Mouse (Mus musculus) lung, postnatal 4 days (tissue): ENCODE results near the gene Vipas39.
"Not testable (repeated sequence)": the region's sequence is repeated elsewhere in the genome, so short reads cannot be mapped to it uniquely, and the experiment has no call there.

Experiments used
- DNase-seq, 2 experiments: peaks; one replicate each; pipeline ENCODE4 v3.0.0; 2021

Vipas39 gene

DNA sequence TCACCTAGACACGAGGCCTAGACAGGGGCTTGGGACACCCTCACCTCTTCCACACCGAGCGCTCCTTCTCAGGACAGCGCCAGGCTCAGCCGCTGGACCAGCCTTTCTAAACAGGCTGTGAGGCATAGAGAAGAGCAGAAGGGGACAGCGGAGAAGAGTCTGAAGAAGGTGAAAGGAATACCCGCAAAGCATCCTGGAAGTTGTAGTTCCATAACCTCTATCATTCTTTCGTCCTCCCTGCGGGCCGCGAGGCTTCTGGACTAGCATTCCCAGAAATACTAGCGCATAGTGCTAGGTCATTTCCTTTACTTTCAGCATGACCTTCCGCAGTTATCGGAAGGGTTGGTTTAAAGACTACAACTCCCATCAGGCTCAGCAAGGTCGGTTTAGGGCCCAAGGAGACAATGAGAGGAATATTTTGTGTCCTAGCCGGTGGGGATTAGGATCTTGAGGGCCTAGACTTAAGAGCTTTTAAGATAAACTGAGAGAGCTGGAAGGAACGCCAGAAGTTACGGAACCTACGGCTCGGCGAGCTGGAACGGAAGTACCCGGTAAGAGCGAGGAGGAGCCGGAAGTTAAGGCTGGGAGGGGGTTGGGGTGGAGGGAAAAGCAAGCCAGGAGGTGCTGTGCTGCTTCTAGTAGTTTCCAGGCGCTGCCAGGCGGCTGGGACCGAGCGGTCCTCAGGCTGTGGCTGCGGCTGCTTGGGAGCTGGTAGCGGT, at the start of gene Vipas39, which contains the start of gene Ahsa1:
Gene Vipas39 (minus strand): TSS at position 149 of the 719 bp plus-strand sequence.
Gene Ahsa1 (plus strand): TSS at position 372 of the 719 bp plus-strand sequence.
- DNase-seq: peak; percentile 88 to 92

DNA sequence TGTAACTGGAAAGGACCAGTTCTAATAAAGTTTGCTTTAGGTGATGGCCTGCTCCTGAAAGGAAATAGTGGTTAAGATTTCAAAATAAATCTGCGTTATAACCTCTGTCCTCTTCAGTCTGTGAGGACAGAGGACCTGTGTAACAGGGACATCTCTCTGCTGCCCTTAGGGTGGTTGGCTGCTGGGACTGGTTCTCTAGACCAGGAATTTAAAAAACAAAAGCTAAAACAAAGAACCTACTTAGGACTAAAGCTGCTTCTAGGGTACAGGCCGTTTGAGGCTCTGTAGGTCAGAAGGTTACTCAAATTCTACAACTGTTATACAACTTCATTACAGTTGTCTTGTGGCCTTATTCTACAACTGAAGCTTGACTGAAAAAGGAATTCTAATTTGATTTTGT, 47.0 kb upstream of the Vipas39 start:
- DNase-seq: no peak

DNA sequence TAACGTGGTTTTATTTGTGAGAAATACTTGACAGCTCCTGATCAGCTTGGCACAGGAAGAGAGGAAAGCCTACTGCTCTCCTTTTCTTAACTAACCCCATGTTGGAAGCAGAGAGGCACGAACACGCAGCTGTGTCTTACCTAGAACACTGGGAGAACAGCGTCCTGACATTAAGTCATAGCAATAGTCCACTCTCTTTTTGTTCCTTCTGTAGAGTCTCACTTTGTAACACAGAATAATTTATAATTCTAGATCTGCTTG, 40.5 kb upstream of the Vipas39 start:
- DNase-seq: not testable (repeated sequence)

DNA sequence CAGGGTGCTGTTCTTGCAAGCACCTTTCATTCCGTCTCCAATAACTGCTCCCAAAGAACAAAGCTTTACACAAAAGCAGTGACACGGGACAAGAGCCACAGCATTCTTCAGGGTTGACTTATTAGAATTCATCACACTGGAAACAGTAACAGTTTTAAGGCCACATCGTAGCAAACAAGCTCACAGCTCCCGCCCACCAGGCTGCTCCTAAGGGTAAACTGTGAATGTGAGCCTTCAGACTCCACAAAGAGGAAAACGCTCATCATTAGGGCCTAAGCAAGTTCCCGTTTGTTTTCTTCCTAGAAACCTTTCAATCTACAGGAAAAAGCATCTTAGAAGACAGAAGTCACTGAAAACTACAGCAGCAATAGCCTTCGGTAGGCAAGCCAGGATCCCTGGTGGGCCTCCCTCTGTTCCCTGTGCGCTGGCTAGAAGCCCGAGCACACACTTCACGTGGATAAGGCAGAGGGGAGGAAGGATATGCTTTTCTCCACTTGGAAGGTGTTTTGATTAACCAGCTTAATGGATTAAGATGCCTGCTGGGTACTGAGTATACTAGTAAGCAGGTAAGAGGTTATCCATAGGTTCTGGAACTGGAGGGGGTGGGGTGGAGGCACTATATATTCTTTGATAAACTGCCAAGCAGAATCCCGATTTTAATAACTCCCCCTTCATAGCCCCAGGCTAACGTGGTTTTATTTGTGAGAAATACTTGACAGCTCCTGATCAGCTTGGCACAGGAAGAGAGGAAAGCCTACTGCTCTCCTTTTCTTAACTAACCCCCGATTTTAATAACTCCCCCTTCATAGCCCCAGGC, 39.9 kb upstream of the Vipas39 start:
- DNase-seq: no peak

DNA sequence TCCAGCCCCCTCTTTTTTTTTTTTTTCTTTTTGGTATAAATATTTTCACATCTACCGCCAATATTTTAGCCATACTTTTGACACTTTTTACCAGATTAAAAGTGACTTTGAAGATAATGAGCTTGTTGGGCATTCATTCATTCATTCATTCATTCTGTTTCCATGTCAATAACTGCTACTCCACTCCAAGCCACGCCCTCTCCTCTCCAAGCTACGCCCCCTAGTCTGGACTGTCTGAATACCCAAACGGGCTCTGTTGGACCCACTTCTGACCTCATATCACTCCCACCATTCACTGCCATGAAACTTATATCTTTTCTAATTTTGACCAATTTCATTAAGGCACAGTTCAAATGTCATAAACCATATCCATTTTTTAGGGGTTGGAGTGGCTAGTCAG, 35.1 kb upstream of the Vipas39 start:
- no peak for DNase-seq

DNA sequence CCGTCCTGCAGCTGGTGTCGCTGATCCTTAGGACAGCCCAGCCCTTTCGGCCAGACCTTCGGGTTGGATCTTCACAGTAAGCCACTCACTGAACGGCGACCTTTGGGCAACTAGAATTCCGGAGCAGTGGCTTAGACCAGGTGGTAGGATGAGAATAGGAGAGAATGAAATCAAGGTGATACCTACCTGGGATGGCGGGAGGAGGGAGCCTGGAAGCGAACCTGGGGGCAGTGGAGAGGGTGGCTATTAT, 34.3 kb upstream of the Vipas39 start:
- DNase-seq: no peak

DNA sequence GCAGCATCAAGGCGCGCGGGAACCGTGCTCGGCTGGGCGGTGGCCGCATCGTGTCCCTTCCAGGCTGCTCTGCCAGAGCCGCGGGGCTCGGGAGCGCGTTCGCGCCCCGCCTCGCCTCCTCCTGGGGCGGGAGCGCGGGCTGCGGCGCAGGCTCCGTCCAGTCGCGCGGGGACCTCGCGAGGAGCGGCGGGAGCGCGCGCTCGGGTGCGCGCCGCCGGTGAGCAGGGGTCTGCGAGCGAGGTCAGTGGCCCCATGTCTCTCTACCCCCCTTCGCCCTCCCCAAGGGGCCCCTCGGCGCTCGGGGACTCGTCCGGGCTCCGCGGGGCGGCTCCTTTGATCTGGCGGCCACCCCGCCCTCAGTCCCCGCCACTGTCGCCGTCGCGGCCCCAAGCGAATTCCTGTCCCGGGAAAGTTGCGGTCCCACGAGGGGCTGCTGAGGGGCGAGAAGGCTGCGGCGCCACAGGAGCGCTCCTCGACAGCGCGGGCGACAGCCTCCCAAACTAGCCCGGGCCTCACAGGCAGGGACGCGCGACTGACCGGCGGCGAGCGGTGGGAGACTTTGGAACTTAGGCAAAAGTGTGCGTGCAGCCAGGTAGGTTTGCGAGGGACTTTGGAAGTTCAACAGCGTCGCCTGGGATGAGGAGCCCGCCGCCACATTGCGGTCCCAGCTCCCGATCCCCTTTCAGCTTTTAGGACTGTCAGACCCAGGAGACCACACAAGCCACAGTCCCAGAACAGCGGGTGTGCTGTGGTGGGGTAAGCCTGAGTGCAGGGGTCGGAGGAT, 33.8 kb upstream of the Vipas39 start, which contains the start of gene Ism2:
Gene Ism2 (minus strand): TSS at position 49 of the 784 bp plus-strand sequence.
- peak; percentile 46 to 68 for DNase-seq

DNA sequence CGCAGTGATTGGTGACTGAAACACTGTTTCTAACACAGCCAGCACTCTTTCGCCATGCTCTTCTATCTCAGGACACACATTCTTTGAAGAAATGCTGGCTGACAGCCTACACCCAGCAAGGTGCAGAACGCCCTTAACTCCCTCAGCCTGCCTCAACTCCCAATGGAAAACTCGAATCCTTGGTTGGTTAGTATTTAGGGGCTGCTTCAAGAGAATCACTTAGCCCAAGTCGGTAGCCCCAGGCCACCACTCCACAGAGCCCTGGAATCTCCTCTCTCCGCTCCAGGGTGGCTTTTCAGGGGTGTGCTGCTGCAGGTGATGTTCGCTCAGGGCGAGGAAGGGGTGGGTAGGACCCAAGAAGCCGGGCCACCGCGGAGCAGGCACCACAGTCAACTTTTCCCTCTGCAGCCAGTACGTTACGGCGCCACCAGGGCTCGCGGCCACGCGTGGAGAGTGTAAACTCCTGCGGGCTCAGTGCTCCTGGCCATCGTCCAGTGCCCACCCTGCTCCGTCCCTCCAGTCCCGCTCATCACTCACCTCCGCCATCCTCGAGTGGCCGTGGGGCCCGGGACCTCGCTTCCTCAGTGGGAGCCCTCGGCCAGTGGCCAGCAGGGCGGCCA, 33.1 kb upstream of the Vipas39 start:
- peak in 1 of 2 experiments; percentile 35 for DNase-seq

DNA sequence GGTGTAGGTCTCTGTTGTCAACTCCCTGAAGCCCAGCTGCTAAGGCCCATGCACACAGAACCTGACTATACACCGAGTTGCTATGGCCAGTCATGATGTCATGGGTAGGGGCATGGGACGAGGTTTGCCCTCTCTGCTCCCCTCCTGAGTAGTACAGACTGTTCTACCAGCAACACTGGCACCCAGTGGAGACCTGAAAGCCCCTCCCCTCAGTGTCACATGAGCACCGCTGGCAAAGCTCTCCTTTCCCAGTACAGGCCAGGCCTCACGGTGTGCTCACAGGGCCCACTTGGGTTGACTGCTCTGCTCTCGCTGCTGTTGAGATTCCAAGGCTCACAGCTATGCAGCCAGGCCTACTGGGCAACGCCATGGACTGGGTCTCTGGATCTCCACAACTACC, 27.9 kb upstream of the Vipas39 start:
- no peak for DNase-seq

DNA sequence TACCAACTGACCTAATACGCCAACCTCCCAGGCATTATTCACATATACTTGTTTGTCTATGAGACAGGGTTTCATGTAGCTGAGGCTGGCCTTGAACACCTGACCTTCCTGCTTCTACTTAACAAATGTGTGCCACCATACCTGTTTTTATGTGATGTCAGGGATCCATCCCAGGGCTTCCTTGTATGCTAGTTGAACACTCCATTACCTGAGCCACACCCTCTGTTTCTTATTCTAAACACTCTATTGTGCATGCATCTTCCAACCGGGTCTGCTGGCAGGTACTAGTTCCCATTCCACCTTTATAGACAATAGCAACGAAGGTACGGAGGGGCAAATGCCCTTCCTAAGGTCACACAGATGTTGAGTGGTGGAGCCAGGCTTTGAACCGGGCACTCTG, 23.0 kb upstream of the Vipas39 start:
- no peak for DNase-seq

DNA sequence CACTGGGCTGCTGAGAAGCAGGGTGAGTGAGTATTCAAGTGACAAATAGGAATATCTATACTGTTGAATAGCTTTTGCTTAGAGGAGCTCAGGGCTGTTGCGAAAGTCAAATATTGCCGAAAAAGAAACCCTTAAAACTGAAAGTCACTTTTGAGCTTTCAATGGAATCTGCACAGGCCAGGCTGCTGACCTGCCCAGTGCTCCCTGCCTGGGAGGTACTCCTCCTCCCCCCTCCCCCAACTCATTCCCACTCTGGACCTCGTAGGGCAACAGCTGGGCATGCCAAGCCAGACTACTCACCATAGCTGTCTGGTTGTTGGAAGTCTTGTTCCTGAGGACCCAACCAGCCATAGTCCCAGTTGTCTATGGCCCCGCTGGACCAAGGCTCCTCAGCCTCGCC, 18.7 kb upstream of the Vipas39 start:
- peak in 1 of 2 experiments; percentile 45 for DNase-seq

DNA sequence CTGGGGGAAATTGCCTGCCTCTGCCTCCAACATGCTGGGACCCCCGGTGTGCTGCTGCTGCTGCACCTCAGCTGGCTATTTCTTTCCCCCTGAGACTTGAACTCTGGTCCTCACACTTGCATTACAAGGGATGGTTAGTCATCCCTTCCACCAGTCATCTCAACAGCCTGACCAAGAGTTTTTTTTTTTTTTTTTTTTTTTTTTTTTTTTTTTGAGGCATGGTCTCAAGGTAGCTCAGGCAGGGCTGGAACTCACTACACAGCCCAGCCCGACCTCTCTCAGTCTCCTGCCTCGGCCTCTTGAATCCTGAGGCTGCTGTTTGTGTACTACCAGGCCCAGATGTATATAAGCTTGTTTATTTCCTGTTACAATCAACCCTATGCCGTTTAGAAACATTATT, 18.2 kb upstream of the Vipas39 start:
- DNase-seq: no peak

DNA sequence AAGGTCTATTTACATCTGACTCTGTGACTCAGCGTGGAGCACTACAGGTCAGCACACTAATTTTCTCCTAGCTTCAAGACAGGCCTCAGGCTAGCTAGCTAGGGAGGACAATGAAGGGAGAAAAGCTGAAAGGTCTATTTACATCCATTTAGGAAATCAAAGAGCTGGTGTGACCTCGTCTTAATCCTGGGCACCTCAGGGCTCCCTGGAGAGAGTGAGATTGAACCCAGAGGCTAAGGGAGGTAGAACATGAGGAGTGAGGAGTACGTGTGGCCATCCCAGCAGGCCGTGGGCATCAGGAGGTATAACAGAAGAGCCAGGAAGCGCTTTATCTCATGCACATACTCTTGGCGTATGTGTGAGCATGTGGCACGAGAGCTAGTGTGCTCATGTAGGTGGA, 17.6 kb upstream of the Vipas39 start:
- DNase-seq: no peak

DNA sequence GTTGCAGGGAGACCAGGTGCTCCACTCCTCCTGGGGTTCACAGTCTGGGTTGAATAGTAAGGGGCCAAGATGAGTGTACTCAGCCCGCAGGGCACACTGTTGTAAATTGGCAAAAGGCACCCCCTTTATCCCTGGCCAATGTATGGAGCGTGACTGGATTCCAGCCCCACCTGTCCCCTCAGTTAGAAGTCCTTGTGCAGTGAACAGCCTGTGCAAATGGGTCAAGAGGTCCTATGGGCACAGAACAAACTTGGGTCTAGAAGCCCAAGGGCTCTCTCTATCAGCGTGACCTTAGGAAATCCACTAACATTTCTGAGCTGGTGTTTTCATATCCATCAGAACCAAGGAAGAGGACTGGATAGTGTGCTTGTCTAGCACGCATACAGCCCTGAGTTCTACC, 16.7 kb upstream of the Vipas39 start:
- DNase-seq: no peak

DNA sequence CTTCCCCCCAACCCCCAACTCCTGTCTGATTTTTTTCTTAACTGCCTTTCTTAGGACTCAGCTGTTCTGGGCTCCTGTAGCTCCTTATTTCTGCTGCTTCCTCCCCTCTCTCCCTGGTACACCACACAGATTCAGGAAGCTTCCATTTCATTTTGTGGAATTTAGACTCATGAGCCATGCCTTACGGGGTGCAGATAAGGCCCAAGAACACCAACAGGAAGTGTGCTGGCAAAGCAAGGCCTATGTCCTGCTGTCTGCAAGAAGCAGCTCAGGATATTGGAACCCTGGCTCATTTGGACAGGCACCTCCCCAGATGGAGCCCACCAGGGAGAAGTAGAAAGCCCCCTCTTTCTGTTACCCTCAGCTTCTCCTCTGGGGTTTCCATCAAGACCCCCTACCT, 15.7 kb upstream of the Vipas39 start:
- DNase-seq: no peak

DNA sequence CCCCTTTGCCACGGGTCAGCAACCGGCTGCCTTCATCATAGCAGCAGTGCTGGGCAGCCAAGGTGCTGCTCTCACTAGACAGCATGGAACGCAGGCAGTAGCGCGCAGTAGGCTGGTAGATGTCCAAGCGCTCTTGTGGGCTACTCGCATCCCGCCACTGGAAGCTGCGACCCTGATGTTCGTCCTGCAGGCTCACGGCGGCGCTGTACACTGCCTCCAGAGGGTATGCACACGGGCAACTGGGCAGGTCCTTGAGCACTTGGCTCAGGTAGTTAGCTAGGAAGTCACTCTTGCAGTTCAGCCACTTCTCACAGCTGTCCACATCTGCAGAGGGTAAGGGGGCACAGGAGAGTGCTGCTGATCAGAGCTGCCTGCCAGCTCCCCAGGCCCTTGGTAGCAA, 13.8 kb upstream of the Vipas39 start:
- peak; percentile 31 to 58 for DNase-seq

DNA sequence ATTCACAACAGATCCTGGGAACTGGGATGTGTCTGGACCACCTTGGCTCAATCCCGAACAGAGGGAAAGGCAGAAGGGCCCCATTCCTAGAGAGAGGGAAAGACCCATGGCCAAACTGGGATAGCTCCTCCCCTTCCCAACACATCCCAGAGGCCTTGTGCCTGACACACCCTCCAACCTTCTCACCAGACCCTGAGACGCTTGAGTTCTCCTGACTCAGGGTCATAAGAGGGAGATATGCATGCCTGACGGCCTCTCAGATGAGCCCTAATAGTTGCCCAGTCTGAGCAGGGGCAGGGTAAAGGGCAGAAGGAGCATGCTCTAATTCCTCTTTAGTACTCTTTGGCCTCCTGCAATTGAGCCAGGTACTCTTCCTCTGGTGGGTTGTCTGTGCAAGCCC, 13.3 kb upstream of the Vipas39 start:
- no peak for DNase-seq

DNA sequence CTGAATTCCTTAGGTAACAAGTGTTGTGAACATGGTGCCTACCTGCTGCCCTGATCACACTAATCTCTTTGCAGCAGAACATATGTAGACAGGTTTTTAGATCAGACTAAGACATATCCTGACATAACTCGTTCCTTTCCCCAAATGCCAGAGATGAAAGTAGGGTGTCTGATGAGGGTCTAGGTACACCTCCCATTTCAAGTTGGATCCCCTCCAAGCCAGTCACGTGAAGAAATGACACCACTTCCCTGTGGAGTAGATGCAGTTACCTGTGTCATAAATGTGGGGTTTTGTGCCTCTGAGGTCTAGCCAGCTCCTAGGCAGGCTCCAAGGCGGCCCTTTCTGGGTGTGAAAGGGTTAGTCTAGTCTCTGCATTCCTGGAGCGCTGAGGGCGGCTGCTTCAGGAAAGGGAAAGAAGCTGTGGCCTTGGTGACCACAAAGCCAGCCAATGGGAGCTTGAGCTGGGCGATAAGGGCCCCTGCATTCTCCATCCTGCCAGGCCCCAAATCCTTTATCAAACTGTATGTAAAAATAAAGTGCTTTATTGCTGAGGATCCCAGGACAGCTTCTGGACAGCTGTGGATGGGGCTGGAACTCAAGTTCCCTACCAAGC, 12.2 kb upstream of the Vipas39 start:
- DNase-seq: peak in 1 of 2 experiments; percentile 34

DNA sequence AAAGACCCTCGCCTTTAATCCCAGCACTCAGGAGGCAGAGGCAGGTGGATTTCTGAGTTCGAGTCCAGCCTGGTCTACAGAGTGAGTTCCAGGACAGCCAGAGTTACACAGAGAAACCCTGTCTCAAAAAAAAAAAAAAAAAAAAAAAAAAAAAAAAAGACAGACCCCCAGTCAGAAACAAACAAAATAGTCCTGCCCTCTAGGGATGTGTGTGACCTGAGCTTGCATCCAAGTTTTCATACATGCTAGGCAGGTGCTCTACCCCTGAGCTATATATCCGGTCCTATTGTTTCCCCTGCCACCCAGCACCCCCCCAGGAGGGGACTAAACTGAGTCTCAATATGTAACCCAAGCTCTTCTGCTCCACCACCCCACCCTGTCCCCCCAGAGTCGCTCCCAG, 11.2 kb upstream of the Vipas39 start:
- not testable (repeated sequence) for DNase-seq

DNA sequence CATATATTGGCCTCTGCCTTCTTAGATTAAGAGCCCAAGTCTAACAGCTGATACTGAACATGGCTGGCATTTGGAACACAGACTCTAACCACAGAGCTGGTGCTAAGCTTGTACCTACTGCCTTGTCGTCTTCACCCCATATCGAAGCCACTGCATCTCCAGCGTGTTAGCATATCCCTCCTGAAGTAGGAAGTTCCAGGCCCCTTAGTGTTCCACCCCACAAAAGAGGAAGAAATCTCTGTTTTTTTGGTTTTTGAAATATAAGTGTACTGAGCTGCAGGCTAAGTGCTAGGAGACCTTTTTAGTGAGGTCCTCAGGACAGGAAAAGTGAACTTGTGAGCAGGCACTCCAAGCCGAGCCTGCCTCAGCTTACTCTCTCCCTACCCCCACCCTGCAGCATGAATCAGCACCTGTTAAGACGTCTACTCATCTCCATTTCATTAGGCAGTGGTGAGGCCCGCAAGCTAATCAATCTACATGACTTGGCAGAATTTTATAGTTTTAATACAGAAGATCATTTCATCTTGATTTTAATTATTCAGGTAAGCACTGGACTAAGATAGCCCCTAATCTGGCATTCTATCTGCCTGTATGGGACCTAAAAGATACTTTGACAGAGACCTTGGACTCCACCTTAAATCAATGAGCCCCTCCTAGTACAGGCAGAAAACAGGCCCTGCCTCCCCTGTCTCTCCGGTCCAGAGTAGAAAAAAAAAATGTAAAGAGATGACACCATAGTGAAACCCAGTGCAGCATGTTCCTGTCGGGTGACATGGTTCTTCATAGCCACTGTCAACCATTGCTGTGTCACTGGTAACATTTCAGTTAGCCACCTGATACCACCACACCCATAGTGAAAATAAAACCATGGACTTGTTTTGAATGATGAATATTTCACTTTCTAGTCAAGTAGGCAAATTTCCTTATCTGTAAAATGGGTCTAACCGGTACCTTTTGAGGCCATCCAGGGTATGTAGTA, 9.1 kb upstream of the Vipas39 start:
- no peak for DNase-seq

DNA sequence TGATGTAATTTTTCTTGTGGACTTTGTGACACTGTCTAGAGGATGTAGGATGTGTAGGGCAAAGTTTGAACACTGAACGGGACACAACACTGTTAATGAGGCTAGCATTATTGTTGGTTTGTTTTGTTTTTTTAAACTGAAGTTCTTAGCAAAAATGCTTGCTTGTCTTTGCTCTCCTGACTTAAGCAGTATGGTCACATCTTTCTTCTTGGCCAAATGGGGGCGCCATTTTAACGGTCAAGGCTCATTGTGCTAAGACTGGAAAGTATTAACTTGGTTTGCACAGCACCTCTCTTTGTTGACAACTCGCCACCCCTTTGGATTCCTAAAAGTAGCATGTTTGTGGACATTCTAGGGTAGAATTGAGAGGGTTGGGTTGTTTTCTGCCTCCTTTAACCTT, 1.6 kb upstream of the Vipas39 start:
- peak in 1 of 2 experiments; percentile 53 for DNase-seq
